Mouse (Mus musculus) cerebellum, adult 18-20 months (tissue): Measurements from ENCODE around the gene Skp1a.
"Not testable (repeated sequence)": the region's sequence is repeated elsewhere in the genome, so short reads cannot be mapped to it uniquely, and the experiment has no call there.

Source experiments
- DNase-seq, 2 experiments: peaks; one replicate each; pipeline ENCODE4 v3.0.0; 2021

The Skp1a gene

GRCm38 (mm10) chr11:52231606-52232541, at the start of gene Skp1a:
Gene Skp1a (plus strand): TSS chr11:52231995.
- peak; percentile 86 to 96 for DNase-seq

- DNase-seq: not testable (repeated sequence)
These were observed 35.2 kb upstream of the Skp1a start for GRCm38 (mm10) chr11:52196496-52197023.

GRCm38 (mm10) chr11:52213887-52214286, 17.9 kb upstream of the Skp1a start, which contains the start of gene Olfr1371:
Gene Olfr1371 (minus strand): TSS chr11:52213987.
- no peak for DNase-seq

- peak; percentile 61 to 65 for DNase-seq
These were observed 11.5 kb upstream of the Skp1a start for GRCm38 (mm10) chr11:52220282-52220681.

GRCm38 (mm10) chr11:52221921-52222320, 9.9 kb upstream of the Skp1a start:
- DNase-seq: not testable (repeated sequence)

- peak; percentile 6 to 9 for DNase-seq
These were observed 8.9 kb upstream of the Skp1a start for GRCm38 (mm10) chr11:52222891-52223290.

- no peak for DNase-seq
These were observed 7.7 kb upstream of the Skp1a start for GRCm38 (mm10) chr11:52223968-52224682.

- no peak for DNase-seq
These were observed 5.7 kb upstream of the Skp1a start for GRCm38 (mm10) chr11:52225986-52226599.

- no peak for DNase-seq
These were observed 4.7 kb upstream of the Skp1a start for GRCm38 (mm10) chr11:52227053-52227452.

- no peak for DNase-seq
These were observed 4.1 kb upstream of the Skp1a start for GRCm38 (mm10) chr11:52227466-52228226.

GRCm38 (mm10) chr11:52228722-52229448, 2.9 kb upstream of the Skp1a start:
- no peak for DNase-seq

GRCm38 (mm10) chr11:52230694-52231093, 1.1 kb upstream of the Skp1a start:
- DNase-seq: no peak

GRCm38 (mm10) chr11:52233043-52233653, 1.4 kb downstream of the Skp1a start:
- DNase-seq: no peak

- no peak for DNase-seq
These were observed 2.1 kb downstream of the Skp1a start for GRCm38 (mm10) chr11:52233906-52234305.

GRCm38 (mm10) chr11:52234509-52234908, 2.7 kb downstream of the Skp1a start:
- DNase-seq: peak; percentile 17 to 33

- DNase-seq: no peak
These were observed 9.2 kb downstream of the Skp1a start for GRCm38 (mm10) chr11:52240898-52241542.

GRCm38 (mm10) chr11:52249452-52249851, 17.7 kb downstream of the Skp1a start:
- DNase-seq: no peak

- DNase-seq: no peak
These were observed 20.0 kb downstream of the Skp1a start for GRCm38 (mm10) chr11:52251770-52252169.

GRCm38 (mm10) chr11:52252692-52253091, 20.9 kb downstream of the Skp1a start:
- DNase-seq: no peak

GRCm38 (mm10) chr11:52253674-52254375, 22.0 kb downstream of the Skp1a start:
- peak; percentile 80 to 85 for DNase-seq
